Mouse (Mus musculus) lung, embryonic 16.5 days (tissue): Measurements from ENCODE around the gene Gm10436. TPM values are rescaled to one million over a fixed set of nuclear protein-coding genes. Genes with fewer than 3 reads are reported as not detected.
"Not testable (repeated sequence)": the region's sequence is repeated elsewhere in the genome, so short reads cannot be mapped to it uniquely, and the experiment has no call there.

Experiments used
- ATAC-seq: fragments of 200-750 bp; cut with Nextera tagmentation; 2 replicates; pipeline ENCODE4 v1.8.0; 2017; ENCODE audit warnings: low read depth, mild to moderate bottlenecking, moderate library complexity
- H3K27ac ChIP-seq: fragments of 300-500 bp; sonication (generic); 2 replicates; pipeline ENCODE4 v1.5.1; 2014; ENCODE audit warnings: mild to moderate bottlenecking, control low read depth, low read length
- H3K27me3 ChIP-seq: fragments of 300-500 bp; sonication (generic); 2 replicates; pipeline ENCODE4 v1.6.1; 2014; ENCODE audit warnings: low read depth, low read length, mixed read lengths; ENCODE audit not compliant: control insufficient read depth, insufficient read depth
- H3K36me3 ChIP-seq: fragments of 300-500 bp; sonication (generic); 2 replicates; pipeline ENCODE4 v1.6.1; 2014; ENCODE audit warnings: low read length; ENCODE audit not compliant: control insufficient read depth, insufficient read depth
- H3K4me1 ChIP-seq: fragments of 300-500 bp; sonication (generic); replicated peaks from 2 replicates; pipeline ENCODE4 v1.6.1; 2014; ENCODE audit warnings: low read length, mixed read lengths; ENCODE audit not compliant: control insufficient read depth, insufficient read depth
- H3K4me2 ChIP-seq: fragments of 300-500 bp; sonication (generic); 2 replicates; pipeline ENCODE4 v1.6.1; 2014; ENCODE audit warnings: low read depth, low read length, control low read depth
- H3K4me3 ChIP-seq: fragments of 300-500 bp; sonication (generic); 2 replicates; pipeline ENCODE4 v1.5.1; 2014; ENCODE audit warnings: mild to moderate bottlenecking, low read length, control low read depth
- H3K9ac ChIP-seq: fragments of 300-500 bp; sonication (generic); 2 replicates; pipeline ENCODE4 v1.6.1; 2014; ENCODE audit warnings: low read length, control low read depth
- H3K9me3 ChIP-seq: fragments of 300-500 bp; sonication (generic); 2 replicates; pipeline ENCODE4 v1.6.1; 2016; ENCODE audit warnings: low read length; ENCODE audit not compliant: control insufficient read depth
- WGBS: fragments of 180-500 bp; shearing (Covaris S2); extraction: QIAGEN DNeasy Blood & Tissue Kit; methylation state at CpG from one replicate; pipeline ENCODE4 v1.1.7; 2014; 5-methylcytosine and 5-hydroxymethylcytosine counted together
- polyA plus RNA-seq: library from polyadenylated mRNA; unstranded; fragments of >200 nt; fragmentation: Nextera tagmentation; extraction: Ambion mirVana; gene quantifications from 2 replicates; pipeline ENCODE4 v1.2.1, GENCODE M21; 2015

Gm10436 gene
- not detected in 2 replicates for polyA plus RNA-seq

DNA sequence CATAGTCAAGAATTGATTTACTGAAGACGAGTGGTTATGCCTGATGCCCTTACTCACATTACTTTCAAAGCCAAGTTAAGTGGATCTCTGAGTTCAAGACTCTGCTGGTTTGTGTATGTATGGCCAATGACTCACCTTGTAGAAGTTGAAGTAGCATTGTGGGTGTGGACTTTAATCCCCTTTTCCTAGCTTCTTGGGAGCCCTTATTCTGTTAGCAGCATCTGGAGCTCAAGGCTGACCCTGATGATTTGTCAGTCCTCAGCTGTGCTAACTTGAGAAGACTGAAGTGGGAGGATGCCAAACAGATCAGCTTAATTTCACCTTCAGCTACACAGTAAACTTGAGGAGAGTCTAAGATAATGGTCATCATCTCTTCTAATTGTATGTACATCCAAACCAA is at the start of gene Gm10436:
TSS of gene Gm10436 (minus strand) at position 101 of the 400 bp plus-strand sequence.
- H3K4me1 ChIP-seq, H3K9ac ChIP-seq, ATAC-seq, H3K36me3 ChIP-seq, H3K4me2 ChIP-seq, H3K4me3 ChIP-seq, H3K27me3 ChIP-seq, H3K27ac ChIP-seq, H3K9me3 ChIP-seq: not testable (repeated sequence)
- 62% methylated on average over 1 of the region's 1 CpGs for WGBS

GRCm38 (mm10) chr12:88219445-88219844 is 37.5 kb upstream of the Gm10436 start:
- WGBS: 82% methylated on average over 3 of the region's 3 CpGs
- Histone ChIP-seq H3K36me3 (no peaks in the 10 kb centered on the region), H3K27ac (no peak overlapping the region), H3K9ac (no peak overlapping the region), H3K27me3 (no peaks in the 10 kb centered on the region), H3K4me3 (no peak overlapping the region), H3K9me3 (no peaks in the 10 kb centered on the region), H3K4me2 (no peak overlapping the region), H3K4me1 (no peaks in the 10 kb centered on the region)
- no peak for ATAC-seq

DNA sequence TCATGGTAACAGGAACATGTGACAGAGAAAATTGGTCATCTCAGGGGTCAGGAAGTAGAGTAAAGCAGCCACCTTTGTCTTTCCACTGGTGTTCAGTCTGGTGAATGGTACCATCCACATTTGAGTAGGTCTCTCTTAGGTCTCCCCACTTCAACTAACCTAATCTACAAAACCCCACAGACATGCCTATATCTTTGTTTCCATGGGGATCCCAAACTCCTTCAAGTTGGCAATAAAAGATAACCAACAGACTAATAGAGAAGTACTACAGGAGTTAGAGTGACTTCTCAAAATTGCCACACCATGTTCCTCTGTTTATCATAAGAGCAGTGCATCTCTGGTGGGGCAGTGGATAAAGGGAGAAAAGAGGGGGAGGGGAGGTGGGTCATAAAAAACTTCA is 36.2 kb upstream of the Gm10436 start:
- not testable (repeated sequence) for H3K27me3 ChIP-seq, H3K4me3 ChIP-seq, H3K4me2 ChIP-seq, H3K9ac ChIP-seq, H3K4me1 ChIP-seq, H3K36me3 ChIP-seq, ATAC-seq, H3K9me3 ChIP-seq, H3K27ac ChIP-seq

DNA sequence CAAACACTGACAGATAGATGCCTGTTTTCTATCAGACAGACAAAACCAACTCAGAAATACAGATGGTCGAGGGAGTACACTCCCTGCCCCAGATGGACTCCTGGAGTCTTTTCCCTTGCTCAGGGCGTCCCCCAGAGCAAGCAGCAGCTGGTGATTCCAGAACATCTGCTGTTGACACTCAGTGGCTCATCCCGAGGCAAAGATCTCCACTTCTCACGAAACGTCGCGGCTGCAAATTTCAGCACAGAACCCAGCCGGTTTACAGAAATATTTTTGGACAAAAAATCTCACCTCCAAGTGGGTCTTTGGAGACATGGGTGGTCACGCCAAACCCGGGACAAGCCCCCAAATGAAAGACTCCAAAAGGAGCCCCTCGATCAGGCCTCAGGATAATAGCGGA is 32.7 kb upstream of the Gm10436 start:
- Histone ChIP-seq H3K9me3 (no peaks in the 10 kb centered on the region), H3K27ac (no peak overlapping the region), H3K27me3 (no peaks in the 10 kb centered on the region), H3K4me2 (no peak overlapping the region), H3K9ac (no peak overlapping the region), H3K4me1 (no peaks in the 10 kb centered on the region), H3K4me3 (no peak overlapping the region), H3K36me3 (no peaks in the 10 kb centered on the region)
- ATAC-seq: no peak
- WGBS: 83% methylated on average over 12 of the region's 12 CpGs

DNA sequence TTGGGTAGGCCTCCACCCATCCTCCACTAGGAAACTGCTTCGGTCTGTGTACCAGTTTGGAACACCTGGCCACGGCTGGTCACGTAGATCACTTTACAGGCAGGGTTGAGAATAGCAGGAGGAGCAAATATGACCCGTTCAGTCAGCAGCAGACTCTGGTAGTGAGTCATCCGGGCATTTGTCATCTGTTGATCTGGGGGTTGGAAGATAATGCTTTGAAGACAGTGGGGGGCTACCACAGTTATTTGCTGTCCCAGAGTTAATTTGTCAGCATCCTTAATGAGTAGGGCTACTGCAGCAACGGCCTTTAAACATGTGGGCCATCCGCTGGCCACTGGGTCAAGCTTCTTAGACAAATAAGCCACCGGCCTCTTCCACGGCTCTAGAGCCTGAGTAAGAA is 29.6 kb upstream of the Gm10436 start:
- H3K36me3 ChIP-seq, H3K4me3 ChIP-seq, ATAC-seq, H3K9ac ChIP-seq, H3K4me2 ChIP-seq, H3K27ac ChIP-seq, H3K4me1 ChIP-seq, H3K27me3 ChIP-seq, H3K9me3 ChIP-seq: not testable (repeated sequence)
- WGBS: 77% methylated on average over 9 of the region's 9 CpGs

DNA sequence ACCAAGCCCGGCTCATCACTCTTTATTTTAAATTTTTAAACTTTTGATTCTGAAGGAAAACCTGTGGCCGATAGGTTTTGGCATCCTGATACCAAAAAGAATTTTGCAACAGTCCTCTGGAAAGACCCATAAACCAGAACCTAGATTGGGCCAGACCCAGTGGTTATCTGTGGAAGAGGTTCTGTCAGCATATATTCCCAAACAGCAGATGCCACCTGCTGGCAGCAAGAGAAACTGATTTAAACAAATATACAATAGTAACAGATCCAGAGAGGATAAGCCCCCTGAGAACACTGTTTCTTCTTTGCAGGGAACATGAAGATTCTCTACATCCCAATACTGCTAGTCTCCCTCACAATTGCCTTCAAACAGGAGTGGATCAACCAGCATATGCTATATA is 20.9 kb upstream of the Gm10436 start:
- H3K9ac ChIP-seq: no peak overlapping the region
- WGBS: 94% methylated on average over 2 of the region's 2 CpGs
- H3K27me3 ChIP-seq: no peaks in the 10 kb centered on the region
- H3K4me2 ChIP-seq: no peak overlapping the region
- no peak overlapping the region for H3K4me3 ChIP-seq
- no peaks in the 10 kb centered on the region for H3K4me1 ChIP-seq
- no peaks in the 10 kb centered on the region for H3K9me3 ChIP-seq
- H3K27ac ChIP-seq: no peak overlapping the region
- H3K36me3 ChIP-seq: no peaks in the 10 kb centered on the region
- ATAC-seq: no peak

Other genes starting within 250 kb of the Gm10436 start
- not detected in 2 replicates for gene Gm2042, start 228.0 kb downstream of the Gm10436 start, polyA plus RNA-seq
- not detected in 2 replicates for gene Gm2075, start 170.3 kb downstream of the Gm10436 start, polyA plus RNA-seq
- not detected in 2 replicates for gene Gm6803, start 163.3 kb downstream of the Gm10436 start, polyA plus RNA-seq
- gene Gm2056, start 155.1 kb downstream of the Gm10436 start, polyA plus RNA-seq: not detected in 2 replicates
- not detected in 2 replicates for gene Gm16368, start 98.4 kb downstream of the Gm10436 start, polyA plus RNA-seq
- gene Gm8332, start 68.0 kb upstream of the Gm10436 start, polyA plus RNA-seq: not detected in 2 replicates
- not detected in 2 replicates for gene Gm5662, start 92.4 kb upstream of the Gm10436 start, polyA plus RNA-seq
- gene Gm5039, start 141.9 kb upstream of the Gm10436 start, polyA plus RNA-seq: not detected in 2 replicates
- 16.2 and 17.1 TPM in 2 replicates for gene Adck1, start 178.4 kb upstream of the Gm10436 start, polyA plus RNA-seq